Mouse (Mus musculus) retina, postnatal 1 day (tissue): ENCODE measurements around the gene Npepps.
"Not testable (repeated sequence)": the region's sequence is repeated elsewhere in the genome, so short reads cannot be mapped to it uniquely, and the experiment has no call there.

ENCODE experiments used
- DNase-seq: peaks from one replicate; pipeline ENCODE4 v3.0.0-alpha.2; 2012

Npepps gene

GRCm38 (mm10) chr11:97280216-97280861 is at the start of gene Npepps:
TSS of gene Npepps (minus strand) at chr11:97280638.
- peak; percentile 86 for DNase-seq

- DNase-seq: peak; percentile 83
These were observed 47.7 kb upstream of the Npepps start for GRCm38 (mm10) chr11:97328148-97328547.

GRCm38 (mm10) chr11:97325224-97325623 is 44.8 kb upstream of the Npepps start:
- no peak for DNase-seq

- DNase-seq: not testable (repeated sequence)
These were observed 41.6 kb upstream of the Npepps start for GRCm38 (mm10) chr11:97321894-97322600.

DNA sequence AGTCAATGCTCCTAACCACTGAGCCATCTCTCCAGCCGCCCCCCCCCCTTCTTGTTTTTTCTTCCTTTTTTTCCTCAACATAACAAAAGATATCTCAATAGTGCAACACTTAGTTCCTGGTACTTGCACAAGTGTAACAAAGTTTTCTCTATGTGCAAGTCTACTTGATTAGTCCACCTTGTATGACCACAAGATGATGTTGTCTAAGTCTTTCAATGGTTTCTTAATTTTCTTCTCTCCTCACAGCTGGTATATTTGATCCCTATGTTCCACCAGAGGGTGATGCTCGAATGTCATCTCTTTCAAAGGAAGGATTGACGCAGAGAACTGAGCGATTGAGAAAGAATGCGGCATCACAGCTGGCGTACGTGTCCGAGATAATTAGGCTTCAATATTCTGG is 40.8 kb upstream of the Npepps start:
- DNase-seq: no peak

DNA sequence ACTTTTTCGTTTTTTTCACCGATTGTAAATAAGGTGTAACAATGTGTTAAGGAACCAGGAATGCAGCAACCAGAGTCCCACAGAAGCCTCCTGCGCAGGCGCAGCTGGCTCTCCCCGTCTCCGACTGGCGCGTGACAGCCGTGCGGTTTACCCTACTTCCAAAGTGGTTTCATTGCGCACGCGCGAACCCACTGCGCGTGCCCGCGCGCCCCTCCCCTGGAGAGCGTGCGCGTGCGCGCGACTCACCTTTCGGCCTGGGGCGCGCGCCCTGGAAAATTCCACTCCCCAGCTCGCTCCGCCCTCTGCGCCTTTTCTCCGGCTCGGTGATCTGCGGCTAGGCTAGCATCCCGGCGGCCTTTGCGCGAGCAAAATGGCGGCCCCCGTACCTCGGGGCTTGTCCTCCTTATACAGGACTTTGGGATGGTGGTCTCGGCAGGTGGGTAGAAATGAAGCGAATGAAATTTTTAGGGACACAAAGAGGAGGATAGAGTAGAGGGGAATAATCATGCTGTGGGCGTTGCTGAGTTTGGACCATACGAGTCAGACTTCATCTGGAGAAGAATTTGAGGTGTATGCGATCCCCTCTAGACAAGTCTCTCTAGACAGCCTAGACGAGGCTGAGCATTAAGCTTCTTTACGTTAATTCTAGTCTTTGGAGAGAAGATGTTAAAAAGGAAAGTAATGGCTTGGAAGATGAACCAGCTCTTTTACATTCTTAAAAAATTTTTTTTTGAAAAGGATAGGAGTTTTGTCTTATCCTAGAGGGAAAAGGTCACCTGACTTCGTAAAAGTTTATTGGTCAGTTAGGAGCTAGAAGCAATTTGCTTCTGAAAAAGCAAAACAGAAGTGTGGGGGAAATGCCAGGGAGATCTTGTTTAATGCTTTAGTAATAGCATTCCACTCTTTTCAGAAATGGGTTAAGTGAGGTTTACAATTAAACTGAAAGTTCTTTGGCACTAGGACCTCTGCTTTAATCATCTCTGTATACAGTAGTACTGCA is 35.4 kb upstream of the Npepps start, which contains the start of gene Mrpl45:
Mrpl45 (plus strand) TSS at position 213 of the 1,000 bp plus-strand sequence.
- DNase-seq: peak; percentile 99

DNA sequence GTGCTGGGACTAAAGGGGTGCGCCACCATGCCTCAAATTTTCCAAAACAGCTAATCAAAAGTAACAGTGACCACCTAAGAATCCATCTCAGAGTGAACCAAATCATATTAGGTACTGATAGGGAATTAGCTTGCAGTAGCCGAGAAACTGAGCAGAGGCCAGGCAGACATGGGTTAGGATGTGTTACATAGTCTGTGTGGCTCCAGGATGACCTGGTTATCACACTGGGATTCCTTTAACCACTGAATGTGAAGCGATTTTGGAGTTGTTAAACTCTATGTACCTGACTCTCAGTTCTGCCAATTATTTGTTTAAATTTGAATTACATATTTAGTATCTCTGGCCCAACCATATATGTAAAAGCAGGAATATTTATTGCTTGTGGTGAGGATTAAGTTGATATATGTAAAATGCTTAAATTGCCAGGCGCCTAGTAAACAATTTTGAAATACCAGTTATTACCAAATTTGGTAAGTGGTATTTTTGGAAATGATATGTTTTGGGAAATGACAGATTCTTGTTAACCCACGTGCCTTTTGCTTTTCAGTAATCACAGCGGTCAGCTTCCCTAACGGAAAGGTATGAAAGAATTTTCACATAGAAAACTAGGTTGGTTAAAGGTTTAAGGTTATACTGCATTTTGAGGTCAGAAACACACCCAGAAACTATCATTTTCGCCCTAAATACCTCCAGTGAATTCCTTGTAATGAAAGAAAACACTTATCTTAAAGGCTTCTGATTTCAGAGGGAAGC is 34.5 kb upstream of the Npepps start:
- no peak for DNase-seq

GRCm38 (mm10) chr11:97314110-97314509 is 33.7 kb upstream of the Npepps start:
- peak; percentile 44 for DNase-seq

GRCm38 (mm10) chr11:97312871-97313270 is 32.4 kb upstream of the Npepps start:
- DNase-seq: not testable (repeated sequence)

DNA sequence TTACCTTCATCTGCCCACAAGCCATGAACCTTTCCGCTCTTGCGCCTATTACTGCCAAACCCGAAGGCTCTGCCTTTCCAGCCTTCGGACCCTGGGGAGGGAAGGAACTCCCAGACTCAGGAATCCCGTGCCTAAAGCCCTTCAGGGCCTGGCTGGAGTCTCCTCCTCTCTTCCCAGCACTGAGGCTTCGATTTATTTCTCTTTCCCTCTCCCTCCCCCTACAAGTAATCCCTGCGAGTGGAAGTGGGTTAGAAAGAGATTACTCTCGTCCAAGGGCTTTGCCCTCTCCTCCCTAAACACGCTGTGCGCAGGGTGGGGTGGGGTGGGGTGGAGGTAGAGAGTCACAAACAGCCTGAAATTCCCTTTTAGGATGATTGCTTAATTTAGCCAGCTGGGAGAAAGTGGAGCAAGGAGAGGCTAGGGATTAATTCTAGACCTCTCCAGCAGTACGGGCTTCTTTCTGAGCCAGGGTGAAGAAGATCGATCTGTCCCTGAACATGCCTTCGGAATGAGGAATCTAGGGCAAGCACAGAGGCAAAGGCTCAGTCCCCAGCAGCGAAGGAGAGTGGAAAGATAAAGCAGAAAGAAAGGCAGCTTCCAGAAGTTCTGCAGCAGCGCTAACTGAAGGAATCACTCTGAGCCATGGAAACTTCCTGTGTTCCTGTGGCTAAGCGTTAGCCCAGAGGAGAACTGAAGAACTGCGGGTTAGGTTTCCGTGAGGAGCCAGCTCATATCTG is 30.6 kb upstream of the Npepps start:
- peak; percentile 83 for DNase-seq

- peak; percentile 92 for DNase-seq
These were observed 29.6 kb upstream of the Npepps start for GRCm38 (mm10) chr11:97309911-97310571.

DNA sequence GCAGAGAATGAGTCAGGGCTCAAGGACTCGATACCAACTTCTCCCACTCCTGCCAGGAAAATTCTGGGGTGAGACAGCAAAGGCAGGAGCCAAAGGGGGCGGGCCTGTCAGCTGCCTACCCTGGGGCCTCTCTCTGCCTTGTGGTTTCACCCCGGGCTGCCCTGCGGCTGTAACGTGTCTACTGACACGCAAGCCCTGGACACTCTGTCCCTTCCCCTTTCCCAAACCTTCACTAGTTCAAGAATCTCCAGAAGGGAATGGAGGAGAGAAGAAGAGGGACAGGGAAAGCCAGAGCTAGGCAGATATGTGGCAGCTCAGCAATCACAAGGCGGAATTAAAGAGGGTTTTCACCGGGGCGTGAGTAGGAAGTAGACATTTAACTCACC is 29.0 kb upstream of the Npepps start:
- peak; percentile 55 for DNase-seq

DNA sequence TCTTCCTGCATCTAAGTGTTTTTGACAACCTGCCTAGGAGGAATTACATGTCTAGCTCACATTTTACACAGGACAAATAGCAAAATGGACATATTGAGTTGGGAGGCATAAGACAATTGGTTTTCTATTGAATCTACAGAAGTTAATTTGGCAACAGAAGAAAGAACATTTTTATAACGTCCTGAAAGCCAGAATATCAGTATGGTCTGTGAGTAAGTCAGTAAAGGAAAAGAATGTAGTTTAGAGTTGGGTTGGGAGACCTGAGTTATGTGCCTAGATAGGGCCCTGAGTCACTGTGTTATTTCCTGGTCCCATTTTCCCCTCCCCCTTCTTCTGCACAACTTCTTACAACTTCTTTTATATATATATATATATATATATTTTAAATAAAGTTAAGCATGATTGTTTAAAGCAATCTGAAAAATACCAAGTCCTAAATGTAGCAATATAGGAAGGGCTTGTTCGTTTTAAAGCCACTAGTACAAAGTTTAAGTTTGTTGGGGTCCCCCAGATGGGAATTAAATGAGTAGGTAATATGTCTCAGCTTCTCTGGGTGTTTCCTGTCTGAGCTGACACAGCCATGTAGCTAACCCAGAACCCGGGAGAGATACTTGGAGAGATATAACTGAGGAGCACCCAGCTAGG is 28.5 kb upstream of the Npepps start:
- DNase-seq: no peak

- no peak for DNase-seq
These were observed 27.0 kb upstream of the Npepps start for GRCm38 (mm10) chr11:97307294-97308069.

DNA sequence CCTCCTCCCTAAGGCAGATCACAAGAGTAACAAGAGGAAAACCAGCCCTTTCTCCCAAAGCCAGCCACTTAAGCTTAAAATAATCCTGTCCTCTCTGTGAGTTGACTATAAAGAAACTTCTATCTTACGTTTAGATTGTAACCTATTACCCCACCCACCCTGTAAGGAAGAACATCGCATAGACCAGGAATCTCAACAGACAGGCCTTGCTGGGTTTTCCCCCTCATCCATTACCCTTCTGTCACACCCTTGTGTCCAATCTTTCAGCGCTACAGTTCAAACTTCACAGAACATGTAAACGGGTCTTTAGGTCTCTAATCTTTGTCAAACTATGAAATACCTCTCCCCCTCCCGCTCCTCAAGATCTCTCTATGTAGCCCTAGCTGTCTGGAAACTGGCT is 24.2 kb upstream of the Npepps start:
- no peak for DNase-seq

DNA sequence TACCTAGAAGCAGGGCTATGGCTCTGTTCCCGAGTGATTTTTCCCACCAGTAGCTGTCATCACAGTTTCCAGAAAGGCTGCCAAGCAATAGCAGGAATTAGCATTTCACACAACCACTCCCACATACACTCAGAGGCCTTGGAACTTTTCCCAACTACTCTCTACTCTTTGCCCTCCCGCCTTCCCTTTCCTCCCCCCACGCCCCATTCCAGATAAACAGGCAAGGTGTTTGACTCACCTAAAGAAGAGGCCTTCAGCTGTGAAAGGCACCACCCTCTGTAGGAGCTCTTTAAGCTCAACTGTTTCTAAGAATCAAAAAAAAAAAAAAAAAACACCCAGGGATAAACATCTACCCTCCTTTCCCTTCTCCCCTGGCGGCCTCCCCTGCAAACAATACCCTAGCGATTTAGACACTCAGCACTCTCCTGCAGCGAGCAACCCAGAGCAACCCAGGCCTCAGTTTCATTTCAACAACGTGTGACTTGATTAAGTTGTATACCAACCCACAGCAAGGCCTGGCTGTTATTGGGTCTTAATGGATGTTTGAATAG is 21.9 kb upstream of the Npepps start:
- no peak for DNase-seq

DNA sequence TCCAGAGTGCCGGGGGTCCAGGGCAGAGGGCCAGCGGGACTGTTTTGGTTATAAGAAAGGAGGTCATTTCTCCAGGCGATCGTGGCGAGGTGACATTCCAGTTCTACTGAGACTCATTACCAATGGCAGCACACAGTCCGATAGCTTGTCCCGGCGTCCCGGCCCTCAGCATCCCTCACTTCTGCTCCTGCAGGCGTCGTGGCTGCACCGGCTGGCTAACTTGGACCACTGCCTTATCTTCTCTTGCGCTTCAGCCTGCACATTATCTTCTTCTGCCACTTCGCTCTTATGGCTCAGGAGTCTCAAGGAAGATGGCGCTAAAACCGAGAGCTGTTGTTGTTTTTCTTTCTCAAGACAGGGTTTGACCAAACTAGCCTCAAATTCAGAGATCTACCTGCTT is 21.0 kb upstream of the Npepps start:
- no peak for DNase-seq

GRCm38 (mm10) chr11:97299939-97300338 is 19.5 kb upstream of the Npepps start:
- no peak for DNase-seq

- DNase-seq: no peak
These were observed 16.1 kb upstream of the Npepps start for GRCm38 (mm10) chr11:97296542-97296941.

- DNase-seq: no peak
These were observed 12.3 kb upstream of the Npepps start for GRCm38 (mm10) chr11:97292731-97293130.
